Mouse (Mus musculus): ENCODE results near the gene Phb. TPM values are rescaled to one million over a fixed set of nuclear protein-coding genes. Genes with fewer than 3 reads are reported as not detected.

Phb gene
- polyA plus RNA-seq, 1 experiment from 2014 or later, result 182 TPM

DNA sequence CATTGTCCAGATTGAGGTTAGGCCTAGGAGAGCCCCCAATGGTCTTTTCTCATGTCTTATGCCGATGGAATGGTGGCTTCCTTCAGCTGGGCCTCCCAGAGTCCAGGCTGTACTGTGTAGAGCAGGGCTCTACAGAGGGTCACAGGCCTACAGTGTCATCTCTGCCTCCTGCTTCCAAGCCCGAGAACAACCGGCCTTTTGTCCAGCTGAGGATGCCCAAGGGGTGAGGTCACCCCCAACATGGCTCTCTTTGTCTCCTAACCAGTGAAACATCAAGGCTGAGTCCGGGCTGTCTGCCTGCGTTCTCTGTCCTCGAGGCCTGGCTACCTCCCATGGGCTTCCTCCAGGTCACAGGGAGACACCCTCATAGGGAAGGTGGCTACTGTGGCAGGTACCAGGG, 34.3 kb upstream of the Phb start:
- Histone ChIP-seq H3K4me1 (replicated peaks; ENCODE audit: control insufficient read depth, insufficient read depth, low read length) (peaks cover 4% of the 10 kb centered on the region), H3K4me3 (replicated peaks; ENCODE audit: low read length) (no peak overlapping the region), H3K4me2 (ENCODE audit: low read length) (no peak overlapping the region), H3K27ac (ENCODE audit: low read length) (no peak overlapping the region), H3K36me3 (ENCODE audit: control insufficient read depth, insufficient read depth) (no peaks in the 10 kb centered on the region), H3K9me3 (ENCODE audit: control insufficient read depth, low read length) (no peaks in the 10 kb centered on the region), H3K9ac (replicated peaks; ENCODE audit: low read depth, low read length) (no peak overlapping the region), H3K27me3 (replicated peaks; ENCODE audit: control insufficient read depth, insufficient read depth, low read length) (no peaks in the 10 kb centered on the region)
- WGBS, result 46% methylated on average over 6 of the region's 6 CpGs
- ATAC-seq, result no peak

GRCm38 (mm10) chr11:95633512-95634000, 33.2 kb upstream of the Phb start:
- no peak for ATAC-seq
- H3K9me3 ChIP-seq (ENCODE audit: control insufficient read depth, low read length), result no peaks in the 10 kb centered on the region
- H3K9ac ChIP-seq (replicated peaks; ENCODE audit: low read depth, low read length), result no peak overlapping the region
- no peaks in the 10 kb centered on the region for H3K27me3 ChIP-seq (replicated peaks; ENCODE audit: control insufficient read depth, insufficient read depth, low read length)
- 53% methylated on average over 2 of the region's 2 CpGs for WGBS
- H3K4me3 ChIP-seq (replicated peaks; ENCODE audit: low read length), result no peak overlapping the region
- H3K27ac ChIP-seq (ENCODE audit: low read length), result no peak overlapping the region
- no peak overlapping the region for H3K4me2 ChIP-seq (ENCODE audit: low read length)
- H3K4me1 ChIP-seq (replicated peaks; ENCODE audit: control insufficient read depth, insufficient read depth, low read length), result peaks cover 4% of the 10 kb centered on the region
- H3K36me3 ChIP-seq (ENCODE audit: control insufficient read depth, insufficient read depth), result no peaks in the 10 kb centered on the region

DNA sequence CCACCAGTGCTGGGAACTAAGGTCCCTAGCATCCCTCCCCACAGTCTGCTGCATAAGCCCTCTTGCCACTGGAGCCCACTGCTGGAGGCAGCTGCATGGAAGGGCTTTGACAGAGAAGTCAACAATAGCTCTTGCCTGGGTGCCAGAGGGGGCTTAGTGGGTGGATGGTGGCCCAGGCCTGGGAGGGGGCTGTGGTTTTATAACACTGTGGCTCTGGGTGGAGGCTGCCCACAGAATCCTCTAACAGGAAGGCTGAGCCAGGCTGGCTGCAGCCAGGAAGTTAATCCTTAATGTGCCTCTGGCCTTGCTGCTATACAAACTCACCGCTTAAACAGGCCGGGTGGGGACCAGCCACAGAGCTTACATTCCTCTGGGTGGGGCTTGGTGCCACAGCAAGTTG, 31.7 kb upstream of the Phb start:
- H3K9me3 ChIP-seq (ENCODE audit: control insufficient read depth, low read length), result no peaks in the 10 kb centered on the region
- H3K4me3 ChIP-seq (replicated peaks; ENCODE audit: low read length), result no peak overlapping the region
- peaks cover 4% of the 10 kb centered on the region for H3K4me1 ChIP-seq (replicated peaks; ENCODE audit: control insufficient read depth, insufficient read depth, low read length)
- H3K9ac ChIP-seq (replicated peaks; ENCODE audit: low read depth, low read length), result no peak overlapping the region
- no peak for ATAC-seq
- H3K4me2 ChIP-seq (ENCODE audit: low read length), result no peak overlapping the region
- no peaks in the 10 kb centered on the region for H3K27me3 ChIP-seq (replicated peaks; ENCODE audit: control insufficient read depth, insufficient read depth, low read length)
- WGBS, result 34% methylated on average over 2 of the region's 2 CpGs
- H3K27ac ChIP-seq (ENCODE audit: low read length), result no peak overlapping the region
- H3K36me3 ChIP-seq (ENCODE audit: control insufficient read depth, insufficient read depth), result no peaks in the 10 kb centered on the region

GRCm38 (mm10) chr11:95640751-95641150, 26.0 kb upstream of the Phb start:
- H3K36me3 ChIP-seq (ENCODE audit: control insufficient read depth, insufficient read depth), result no peaks in the 10 kb centered on the region
- no peak for ATAC-seq
- no peaks in the 10 kb centered on the region for H3K9me3 ChIP-seq (ENCODE audit: control insufficient read depth, low read length)
- H3K27ac ChIP-seq (ENCODE audit: low read length), result no peak overlapping the region
- H3K27me3 ChIP-seq (replicated peaks; ENCODE audit: control insufficient read depth, insufficient read depth, low read length), result peaks cover 3% of the 10 kb centered on the region; the same call in 1 of the 2 replicates
- H3K4me1 ChIP-seq (replicated peaks; ENCODE audit: control insufficient read depth, insufficient read depth, low read length), result peaks cover 35% of the 10 kb centered on the region
- H3K4me3 ChIP-seq (replicated peaks; ENCODE audit: low read length), result no peak overlapping the region
- 44% methylated on average over 2 of the region's 2 CpGs for WGBS
- no peak overlapping the region for H3K4me2 ChIP-seq (ENCODE audit: low read length)
- H3K9ac ChIP-seq (replicated peaks; ENCODE audit: low read depth, low read length), result no peak overlapping the region

GRCm38 (mm10) chr11:95642534-95643280, 24.1 kb upstream of the Phb start:
- no peaks in the 10 kb centered on the region for H3K36me3 ChIP-seq (ENCODE audit: control insufficient read depth, insufficient read depth)
- peaks cover 36% of the 10 kb centered on the region for H3K4me1 ChIP-seq (replicated peaks; ENCODE audit: control insufficient read depth, insufficient read depth, low read length)
- peaks cover 3% of the 10 kb centered on the region; the same call in 1 of the 2 replicates for H3K27me3 ChIP-seq (replicated peaks; ENCODE audit: control insufficient read depth, insufficient read depth, low read length)
- 14% methylated on average over 11 of the region's 12 CpGs for WGBS
- no peak overlapping the region for H3K4me3 ChIP-seq (replicated peaks; ENCODE audit: low read length)
- peak; percentile 86 for ATAC-seq
- no peaks in the 10 kb centered on the region for H3K9me3 ChIP-seq (ENCODE audit: control insufficient read depth, low read length)
- H3K4me2 ChIP-seq (ENCODE audit: low read length), result no peak overlapping the region
- no peak overlapping the region for H3K9ac ChIP-seq (replicated peaks; ENCODE audit: low read depth, low read length)
- H3K27ac ChIP-seq (ENCODE audit: low read length), result no peak overlapping the region

- Histone ChIP-seq H3K27me3 (replicated peaks; ENCODE audit: control insufficient read depth, insufficient read depth, low read length) (peaks cover 3% of the 10 kb centered on the region; the same call in 1 of the 2 replicates), H3K9ac (replicated peaks; ENCODE audit: low read depth, low read length) (no peak overlapping the region), H3K4me1 (replicated peaks; ENCODE audit: control insufficient read depth, insufficient read depth, low read length) (peaks cover 36% of the 10 kb centered on the region), H3K27ac (ENCODE audit: low read length) (no peak overlapping the region), H3K9me3 (ENCODE audit: control insufficient read depth, low read length) (no peaks in the 10 kb centered on the region), H3K4me2 (ENCODE audit: low read length) (no peak overlapping the region), H3K4me3 (replicated peaks; ENCODE audit: low read length) (no peak overlapping the region), H3K36me3 (ENCODE audit: control insufficient read depth, insufficient read depth) (no peaks in the 10 kb centered on the region)
- no peak for ATAC-seq
- WGBS, result 55% methylated on average over 5 of the region's 5 CpGs
Measured at GRCm38 (mm10) chr11:95643856-95644255, 22.9 kb upstream of the Phb start.

DNA sequence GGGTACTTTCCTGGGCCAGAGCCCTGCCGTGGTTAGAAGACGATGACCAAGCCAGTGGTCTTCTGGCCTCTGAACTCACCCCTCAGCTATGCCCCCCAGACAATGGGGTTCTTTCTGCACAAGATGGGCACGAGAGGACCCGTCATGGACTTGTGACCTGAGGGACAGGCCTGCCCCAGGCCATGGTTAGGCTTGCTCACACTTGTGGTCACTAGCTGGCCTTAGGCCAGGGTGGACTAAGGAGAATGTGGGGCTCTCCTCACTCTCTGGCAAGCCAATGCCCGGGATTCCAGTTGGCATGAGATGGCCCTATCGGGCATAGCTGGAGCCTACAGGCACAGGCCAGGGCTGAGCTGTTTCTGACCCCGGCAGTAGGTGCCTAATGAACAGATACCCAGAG, 22.4 kb upstream of the Phb start:
- H3K36me3 ChIP-seq (ENCODE audit: control insufficient read depth, insufficient read depth), result no peaks in the 10 kb centered on the region
- no peak for ATAC-seq
- H3K4me2 ChIP-seq (ENCODE audit: low read length), result no peak overlapping the region
- H3K27ac ChIP-seq (ENCODE audit: low read length), result no peak overlapping the region
- no peak overlapping the region for H3K4me3 ChIP-seq (replicated peaks; ENCODE audit: low read length)
- peaks cover 3% of the 10 kb centered on the region; the same call in 1 of the 2 replicates for H3K27me3 ChIP-seq (replicated peaks; ENCODE audit: control insufficient read depth, insufficient read depth, low read length)
- H3K9ac ChIP-seq (replicated peaks; ENCODE audit: low read depth, low read length), result no peak overlapping the region
- peaks cover 36% of the 10 kb centered on the region for H3K4me1 ChIP-seq (replicated peaks; ENCODE audit: control insufficient read depth, insufficient read depth, low read length)
- H3K9me3 ChIP-seq (ENCODE audit: control insufficient read depth, low read length), result no peaks in the 10 kb centered on the region
- WGBS, result 68% methylated on average over 7 of the region's 7 CpGs

DNA sequence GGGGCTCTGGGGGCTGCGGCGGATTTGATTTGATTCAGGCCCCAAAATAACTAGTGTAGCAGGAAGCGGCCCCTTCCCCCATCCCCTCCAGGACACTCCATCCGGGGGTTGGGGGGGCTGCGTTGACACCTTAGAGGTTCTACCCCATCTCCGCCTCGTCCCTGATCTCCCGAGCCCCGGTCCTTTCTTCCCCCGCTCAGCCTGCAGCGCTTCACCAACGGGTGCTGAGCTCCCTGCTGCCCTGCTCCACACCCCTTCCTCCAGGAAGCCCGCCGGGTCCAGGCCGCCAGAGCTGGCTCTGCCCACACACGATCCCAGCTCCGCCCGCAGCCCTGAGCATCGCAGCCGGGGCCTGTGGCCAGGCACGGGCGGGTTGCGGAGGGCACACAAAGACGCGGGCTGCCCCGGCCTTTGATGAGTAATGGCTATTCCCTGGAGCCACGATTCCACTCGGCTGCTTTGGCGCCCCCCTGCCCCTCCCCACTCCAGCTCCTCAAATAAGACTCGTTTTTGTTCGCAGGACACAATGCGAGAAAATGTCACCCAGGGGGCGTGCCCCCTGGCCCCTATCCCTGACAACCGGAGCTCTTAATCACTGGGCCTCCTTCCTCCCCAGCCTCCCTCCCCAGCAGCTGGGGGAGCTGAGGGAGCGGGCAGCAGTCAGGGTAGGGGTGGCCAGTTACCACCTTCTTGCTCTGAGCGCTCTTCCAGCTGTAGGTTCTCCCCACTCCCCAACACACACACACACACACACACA, 21.2 kb upstream of the Phb start:
- H3K4me1 ChIP-seq (replicated peaks; ENCODE audit: control insufficient read depth, insufficient read depth, low read length), result peaks cover 36% of the 10 kb centered on the region
- H3K4me3 ChIP-seq (replicated peaks; ENCODE audit: low read length), result no peak overlapping the region
- peak overlapping the region; percentile 14; the same call in 1 of the 2 replicates for H3K4me2 ChIP-seq (ENCODE audit: low read length)
- H3K36me3 ChIP-seq (ENCODE audit: control insufficient read depth, insufficient read depth), result no peaks in the 10 kb centered on the region
- H3K27me3 ChIP-seq (replicated peaks; ENCODE audit: control insufficient read depth, insufficient read depth, low read length), result peaks cover 3% of the 10 kb centered on the region; the same call in 1 of the 2 replicates
- peak overlapping the region; percentile 42 for H3K9ac ChIP-seq (replicated peaks; ENCODE audit: low read depth, low read length)
- no peak overlapping the region for H3K27ac ChIP-seq (ENCODE audit: low read length)
- ATAC-seq, result no peak
- WGBS, result 3% methylated on average over 36 of the region's 36 CpGs
- no peaks in the 10 kb centered on the region for H3K9me3 ChIP-seq (ENCODE audit: control insufficient read depth, low read length)

DNA sequence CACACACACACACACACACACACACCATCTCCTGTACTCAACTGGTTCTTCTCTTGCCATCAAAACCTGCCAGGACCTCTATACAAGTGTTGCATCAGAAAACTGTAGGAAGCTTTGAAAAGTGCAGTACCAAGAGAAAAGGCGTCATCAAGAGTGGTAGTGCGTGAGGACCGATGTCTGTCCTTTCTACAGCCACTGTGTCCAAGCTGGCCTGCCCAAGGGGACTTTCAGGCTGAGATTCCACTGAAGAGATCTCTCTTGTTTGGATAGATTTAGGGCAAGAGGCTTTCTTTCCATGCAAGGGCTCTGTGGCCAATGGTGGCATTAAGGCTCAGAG, 20.6 kb upstream of the Phb start:
- H3K4me2 ChIP-seq (ENCODE audit: low read length), result no peak overlapping the region
- H3K27me3 ChIP-seq (replicated peaks; ENCODE audit: control insufficient read depth, insufficient read depth, low read length), result peaks cover 3% of the 10 kb centered on the region; the same call in 1 of the 2 replicates
- no peak for ATAC-seq
- H3K9ac ChIP-seq (replicated peaks; ENCODE audit: low read depth, low read length), result no peak overlapping the region
- H3K4me3 ChIP-seq (replicated peaks; ENCODE audit: low read length), result no peak overlapping the region
- H3K27ac ChIP-seq (ENCODE audit: low read length), result no peak overlapping the region
- H3K9me3 ChIP-seq (ENCODE audit: control insufficient read depth, low read length), result no peaks in the 10 kb centered on the region
- H3K4me1 ChIP-seq (replicated peaks; ENCODE audit: control insufficient read depth, insufficient read depth, low read length), result peaks cover 33% of the 10 kb centered on the region
- no peaks in the 10 kb centered on the region for H3K36me3 ChIP-seq (ENCODE audit: control insufficient read depth, insufficient read depth)
- WGBS, result 55% methylated on average over 3 of the region's 3 CpGs
